Mouse (Mus musculus) megakaryocyte-erythroid progenitor cell, adult 5-6 weeks (primary cell): Measurements from ENCODE around the gene Uox. TPM values are rescaled to one million over a fixed set of nuclear protein-coding genes. Genes with fewer than 3 reads are reported as not detected.

Experiments
- ATAC-seq: replicated peaks from 2 replicates; pipeline ENCODE4 v1.8.0; 2016; ENCODE audit warnings: mild to moderate bottlenecking, inconsistent platforms; ENCODE audit not compliant: severe bottlenecking, poor library complexity, low FRiP score, low TSS enrichment
- total RNA-seq, 2 experiments: library from RNA; stranded (forward) in 1 of 2; stranded (reverse) in 1 of 2; fragments of 200-1000, 215-1000 nt in 1 of 2; fragments of >200 nt in 1 of 2; fragmentation: Nextera tagmentation in 1 of 2; gene quantifications; 2 replicates each; pipeline ENCODE4 v1.2.3; 2014 to 2017

The Uox gene
- total RNA-seq, 2 experiments from 2014 or later, result not detected

DNA sequence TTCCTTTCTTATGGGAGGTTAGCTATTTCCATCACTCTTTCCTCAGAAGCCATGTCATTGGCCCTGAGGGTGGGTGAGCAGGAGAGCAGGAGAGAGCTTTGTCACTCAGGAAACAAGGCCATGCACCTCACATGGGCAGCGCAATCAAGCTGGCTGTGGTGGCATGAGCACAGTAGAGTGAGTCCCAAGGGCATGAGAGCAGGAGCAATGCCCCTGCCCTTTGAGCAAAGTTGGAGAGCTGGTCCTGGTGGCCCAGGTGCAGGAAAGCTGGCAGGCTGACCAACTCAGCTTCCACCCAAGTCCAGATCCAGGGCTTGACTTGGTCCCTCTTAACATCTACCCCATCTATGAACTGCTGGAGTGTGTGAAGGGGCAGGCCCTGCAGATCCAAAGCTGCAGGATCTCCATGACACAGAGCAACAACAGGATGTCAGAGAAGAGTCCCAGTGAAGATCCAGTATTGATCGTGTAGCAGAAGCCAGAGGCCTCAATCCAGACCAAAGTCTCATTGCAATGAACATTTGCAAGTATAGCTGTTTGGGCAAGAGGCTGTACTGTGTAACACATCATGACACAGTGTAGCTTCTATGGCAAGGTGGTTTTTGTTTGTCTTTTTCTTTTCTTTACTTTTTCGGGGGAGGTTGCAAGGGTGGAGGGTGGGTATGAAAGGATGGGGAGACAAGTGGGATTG is 10.0 kb downstream of the Uox start:
- ATAC-seq, result no peak

DNA sequence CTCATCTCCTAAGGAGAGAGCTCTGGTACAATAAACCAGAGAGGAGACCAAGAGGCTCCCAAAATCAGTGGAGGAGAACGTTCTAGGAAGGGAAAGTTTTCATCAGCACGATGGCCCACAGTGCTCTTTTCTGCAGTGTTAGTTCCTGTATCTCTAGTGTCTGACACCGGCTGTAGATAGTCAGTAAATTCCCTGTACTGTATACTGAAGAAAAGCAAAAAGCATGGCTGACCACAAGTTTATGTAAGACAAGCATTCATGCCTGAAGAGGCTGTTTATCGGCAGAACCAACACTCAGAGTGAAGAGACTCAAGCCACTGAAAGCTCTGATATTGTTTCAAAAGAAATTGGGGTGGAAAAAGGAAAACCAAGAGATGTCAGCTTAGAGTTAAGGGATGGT is 13.3 kb downstream of the Uox start:
- ATAC-seq, result peak; percentile 52

DNA sequence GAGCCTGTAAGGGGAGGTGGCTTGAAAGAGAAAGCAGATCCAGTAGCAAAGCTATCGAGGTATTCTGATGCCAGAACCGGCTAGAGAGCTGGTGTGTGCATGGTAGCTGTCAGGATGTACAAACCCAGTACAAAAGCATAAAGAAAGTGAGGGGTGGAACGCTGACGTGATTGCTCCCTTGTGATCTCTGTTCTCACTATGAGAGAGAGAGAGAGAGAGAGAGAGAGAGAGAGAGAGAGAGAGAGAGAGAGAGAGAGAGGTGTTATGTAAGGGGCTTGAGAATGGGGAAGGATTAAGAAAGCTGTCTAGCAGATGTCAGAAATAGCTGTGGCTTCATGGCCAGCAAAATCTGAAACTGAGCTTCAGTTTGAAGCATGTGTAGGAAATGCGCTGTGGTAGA is 13.7 kb downstream of the Uox start:
- peak; percentile 59 for ATAC-seq

DNA sequence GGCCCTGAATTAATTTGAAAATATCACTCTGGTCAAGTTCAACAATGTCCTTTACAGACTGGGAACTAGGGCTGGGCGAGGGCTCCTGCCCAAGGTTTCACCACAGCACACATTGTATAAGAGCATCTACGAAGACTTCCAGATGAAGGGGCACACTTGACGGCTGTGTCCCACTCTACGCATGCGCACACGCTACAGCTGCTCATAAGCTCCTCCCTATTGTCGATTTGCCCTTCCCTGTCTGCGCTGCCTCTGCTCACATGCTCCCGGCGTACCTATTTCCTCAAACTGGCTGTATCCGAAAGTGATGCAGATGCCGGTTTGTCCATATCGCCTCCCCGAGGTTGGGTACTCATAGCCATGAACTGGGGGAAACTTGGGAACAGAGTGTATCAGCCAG is 16.4 kb downstream of the Uox start:
- no peak for ATAC-seq

DNA sequence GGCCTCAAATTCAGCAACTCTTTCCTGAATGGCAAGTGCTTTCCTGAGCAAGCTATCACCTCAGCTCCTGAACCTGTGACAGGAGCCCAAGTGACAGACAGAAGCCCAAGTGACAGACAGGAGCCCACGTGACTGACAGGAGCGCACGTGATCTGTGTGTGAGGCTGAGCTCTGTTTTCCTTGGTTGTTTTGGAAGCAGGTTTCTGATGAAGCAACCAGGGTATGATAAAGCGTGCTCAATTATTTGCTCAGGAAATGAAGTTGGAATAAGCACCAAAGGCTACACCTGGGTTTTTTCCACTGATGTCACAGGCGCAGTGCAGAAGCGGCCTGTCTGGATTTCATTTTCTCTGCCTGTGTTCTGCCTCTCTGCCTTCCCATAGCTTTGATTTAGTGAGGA is 19.3 kb downstream of the Uox start:
- ATAC-seq, result no peak

DNA sequence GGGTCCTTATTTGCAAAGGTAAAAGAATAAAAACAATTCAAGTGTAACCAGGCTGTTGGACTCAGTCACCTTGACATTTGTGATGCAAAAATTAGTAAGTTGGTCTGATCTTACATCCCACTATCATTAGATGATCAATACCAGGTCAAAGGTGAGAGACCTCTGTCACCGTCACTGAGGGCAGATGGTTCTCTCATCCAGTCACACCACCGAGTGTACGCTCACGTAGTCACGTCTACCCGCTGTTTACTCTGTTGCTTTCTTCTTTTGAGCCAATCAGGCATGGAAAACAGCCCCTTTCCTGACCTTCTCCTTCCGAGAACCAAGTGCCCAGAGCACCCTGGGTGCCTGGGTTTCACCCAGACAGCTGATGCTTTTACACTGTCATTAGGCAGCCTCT is 20.9 kb downstream of the Uox start:
- ATAC-seq, result no peak

DNA sequence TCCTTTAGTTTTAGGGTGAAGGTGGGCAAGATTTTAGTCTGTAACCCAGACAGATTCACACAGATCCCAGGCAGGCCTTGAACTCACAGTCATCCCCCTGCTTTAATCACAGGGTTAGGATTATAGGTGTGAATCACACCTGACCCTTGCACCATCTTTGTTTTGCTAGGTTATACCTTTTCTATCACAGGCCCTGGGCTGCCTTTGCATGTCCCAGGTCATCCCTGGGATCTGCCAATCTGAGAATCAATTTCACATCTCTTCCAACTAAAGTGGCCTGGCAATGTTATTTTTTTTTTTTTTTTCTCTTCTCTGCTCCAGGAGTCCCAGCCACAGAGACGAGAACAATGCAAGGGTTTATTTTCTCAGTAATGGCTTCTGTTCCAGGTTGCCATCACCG is 21.4 kb downstream of the Uox start:
- ATAC-seq, result no peak

DNA sequence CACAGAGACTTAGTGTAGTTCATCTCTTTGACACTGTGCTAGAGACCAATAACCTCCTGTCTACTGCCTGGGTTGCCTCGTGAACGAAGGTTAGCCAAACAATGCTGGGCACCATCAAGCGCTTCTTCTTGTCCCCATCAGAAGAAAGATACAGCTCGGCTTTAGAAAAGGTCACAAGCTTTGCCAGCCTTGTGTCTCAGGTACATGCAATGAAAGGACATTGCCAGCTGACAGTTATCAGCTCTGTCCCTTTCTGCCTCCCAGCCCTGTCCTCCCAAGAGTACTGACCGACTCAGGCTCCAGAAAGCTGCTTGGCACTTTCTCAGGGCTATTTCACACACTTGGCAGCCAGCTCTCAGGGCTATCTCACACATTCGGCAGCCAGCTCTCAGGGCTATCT is 25.2 kb downstream of the Uox start:
- ATAC-seq, result no peak

DNA sequence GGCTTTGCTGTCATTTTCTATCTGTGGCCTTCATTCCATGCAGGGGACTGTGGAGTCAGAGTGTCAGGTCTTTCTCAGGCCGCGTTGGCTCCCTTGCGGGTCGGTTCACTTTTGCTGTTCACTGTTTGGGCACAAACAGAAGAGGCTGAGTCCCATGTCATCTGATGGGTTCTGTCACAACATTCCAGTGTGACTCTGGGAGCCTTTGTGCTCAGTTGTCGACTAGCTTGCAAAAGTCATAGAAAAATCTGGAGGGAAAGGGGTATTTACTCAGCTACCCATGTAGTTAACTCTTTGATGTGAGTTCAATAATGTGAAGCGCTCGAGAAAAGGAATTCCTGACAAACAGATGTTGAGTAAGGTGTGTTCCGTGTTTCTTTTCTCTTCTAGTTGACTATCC is 26.2 kb downstream of the Uox start:
- no peak for ATAC-seq

DNA sequence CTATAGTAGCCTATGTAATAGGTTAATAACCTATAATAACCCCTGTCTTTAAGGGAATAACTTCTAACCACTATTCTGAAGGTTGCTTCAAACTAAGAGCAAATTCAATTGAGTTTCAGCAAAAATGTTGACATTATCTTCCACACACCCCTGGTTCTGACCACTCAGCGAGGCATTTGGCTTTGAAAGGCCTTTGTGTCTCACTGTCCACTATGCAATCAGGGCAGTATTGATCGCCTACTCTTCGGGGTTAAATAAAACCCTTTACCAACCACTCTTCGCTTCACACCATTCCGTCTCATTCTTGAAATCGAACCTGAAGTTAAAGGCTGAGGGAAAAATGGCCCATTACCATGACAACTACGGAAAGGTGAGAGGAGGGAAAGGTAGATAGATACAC is 26.6 kb downstream of the Uox start:
- ATAC-seq, result no peak

DNA sequence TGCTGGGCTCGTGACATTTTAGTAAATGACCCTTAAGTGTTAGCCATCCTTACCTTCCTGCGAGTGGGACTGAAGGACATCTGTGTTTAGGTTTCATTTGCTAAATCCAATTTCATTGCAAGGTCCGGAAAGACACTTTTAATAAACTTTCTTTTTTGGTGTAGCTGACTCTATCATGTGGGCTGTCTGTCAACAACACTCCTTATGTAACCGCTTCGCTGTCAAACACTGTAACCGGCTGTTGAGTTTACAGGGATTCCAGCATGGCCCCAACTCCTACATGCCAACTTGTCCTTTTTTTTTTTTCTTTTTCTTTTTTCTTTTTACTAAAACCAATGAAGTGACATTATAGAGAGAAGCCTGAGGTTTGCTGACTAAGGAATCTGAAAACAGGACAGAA is 28.2 kb downstream of the Uox start:
- ATAC-seq, result no peak

DNA sequence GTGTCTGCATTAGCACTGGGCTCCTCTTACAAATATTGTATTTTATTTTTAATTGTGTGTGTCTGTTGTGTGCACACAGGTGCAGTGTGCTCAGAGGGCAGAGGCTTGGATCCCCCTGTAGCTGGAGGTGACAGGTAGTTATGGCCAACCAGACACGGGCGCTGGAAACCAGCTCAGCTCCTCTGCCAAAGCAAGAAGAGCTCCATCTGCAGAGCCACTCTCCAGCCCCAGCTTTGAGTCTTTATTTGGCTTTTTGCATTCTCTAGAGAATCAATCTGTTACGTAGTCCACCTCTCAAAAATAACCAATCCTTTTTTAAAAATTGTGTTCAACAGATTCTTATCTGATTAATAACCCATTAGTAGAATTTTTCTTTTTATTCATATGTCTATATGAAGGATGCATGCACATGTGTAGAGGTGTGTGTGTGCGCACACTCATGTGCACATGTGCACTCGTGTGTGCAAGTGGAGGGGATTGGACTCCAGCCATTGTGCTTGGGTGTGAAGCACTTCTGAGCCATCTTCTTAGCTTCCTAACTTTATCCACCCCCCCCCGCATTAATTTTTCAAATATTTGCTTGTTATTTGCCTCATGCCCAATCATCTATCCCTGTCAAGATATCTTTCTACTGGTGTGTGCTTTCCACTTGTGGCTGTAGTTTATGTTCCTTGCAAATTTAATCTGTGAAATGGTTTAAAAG is 29.1 kb downstream of the Uox start:
- no peak for ATAC-seq

DNA sequence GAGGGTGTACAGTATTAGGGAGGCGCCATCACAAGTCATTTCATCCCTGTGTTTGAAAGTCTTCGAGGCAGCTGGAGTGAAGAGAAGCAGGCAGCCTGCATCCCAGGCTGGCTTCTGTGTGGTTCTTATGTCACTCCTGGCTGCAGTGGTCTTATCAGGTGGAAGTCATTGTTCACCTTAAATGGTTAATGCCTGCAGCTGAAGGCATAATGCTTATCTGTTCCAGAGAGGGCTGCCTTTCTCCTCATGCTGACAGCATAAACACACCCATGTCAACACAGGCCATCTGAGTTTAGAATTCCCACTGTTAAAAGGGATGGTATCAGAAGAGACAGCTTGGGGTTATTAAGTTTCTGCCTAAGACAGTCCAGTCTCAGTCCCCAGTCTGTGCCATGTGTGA is 31.0 kb downstream of the Uox start:
- peak; percentile 93 for ATAC-seq

DNA sequence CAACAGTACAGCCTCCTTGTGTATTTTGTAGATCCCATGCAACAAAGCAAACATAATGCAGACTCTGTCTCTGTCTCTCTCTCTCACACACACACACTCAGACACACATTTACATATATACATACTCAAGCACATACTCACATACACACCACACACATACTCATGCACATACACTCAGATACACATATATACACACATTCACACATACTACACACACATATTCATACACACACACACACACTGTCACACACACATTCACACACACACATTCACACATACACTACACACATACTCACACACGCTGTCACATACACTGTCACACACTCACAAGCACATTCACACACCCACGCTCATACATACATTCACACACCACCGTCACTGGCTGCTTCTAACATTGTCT is 32.3 kb downstream of the Uox start:
- ATAC-seq, result no peak

DNA sequence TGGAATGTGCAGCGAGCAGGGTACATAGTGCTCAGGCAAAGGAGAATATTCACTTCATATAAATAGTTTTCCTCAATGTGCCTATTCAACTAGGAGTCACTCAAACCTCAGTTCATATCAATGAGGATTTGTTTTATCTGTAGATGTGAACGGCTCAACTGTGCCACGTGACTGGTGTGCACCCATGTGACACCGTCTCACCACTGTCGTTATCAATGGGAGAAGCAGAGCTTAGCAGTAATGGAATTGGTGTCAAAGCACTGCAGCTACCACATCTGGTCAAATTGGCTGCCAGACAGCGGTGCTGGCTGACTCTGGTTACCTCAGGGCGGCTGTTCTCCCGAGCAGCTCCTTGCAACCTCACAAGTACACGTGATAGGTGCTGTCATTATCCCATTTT is 34.4 kb downstream of the Uox start:
- ATAC-seq, result no peak

DNA sequence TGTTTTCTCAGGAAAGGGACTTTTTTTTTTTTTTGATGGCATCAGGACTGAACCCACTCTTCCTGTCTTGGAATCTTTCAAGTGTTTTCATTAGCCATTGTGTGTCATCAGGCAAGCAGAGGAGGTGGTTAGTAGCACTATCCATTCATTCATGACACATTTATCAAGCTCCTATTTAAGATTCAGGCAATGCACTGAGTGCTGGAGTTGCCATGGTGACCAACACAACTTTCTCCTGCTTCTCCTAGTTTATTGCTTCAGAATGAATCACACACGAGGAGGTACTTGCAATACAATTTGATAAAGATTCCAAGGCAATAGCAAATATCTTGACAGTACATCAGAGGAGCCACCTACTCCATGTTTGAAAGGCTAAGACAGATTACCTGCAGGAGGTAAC is 37.1 kb downstream of the Uox start:
- ATAC-seq, result no peak

DNA sequence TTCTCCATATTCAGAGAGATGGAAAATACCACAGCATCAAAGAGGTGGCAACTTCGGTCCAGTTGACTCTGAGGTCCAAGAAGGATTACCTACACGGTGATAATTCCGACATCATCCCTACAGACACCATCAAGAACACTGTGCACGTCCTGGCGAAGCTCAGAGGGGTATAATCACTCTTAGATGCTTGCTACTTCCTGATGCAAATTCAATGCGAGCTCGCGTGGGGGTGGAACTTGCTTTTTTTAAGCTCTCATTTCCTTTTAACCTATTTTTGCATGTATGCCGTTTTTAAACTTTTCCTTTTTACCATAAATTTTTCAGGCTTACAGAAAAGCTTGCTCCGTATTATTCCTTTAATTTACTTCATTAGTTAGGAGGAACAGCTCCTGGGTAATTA is 40.1 kb downstream of the Uox start:
- ATAC-seq, result no peak

DNA sequence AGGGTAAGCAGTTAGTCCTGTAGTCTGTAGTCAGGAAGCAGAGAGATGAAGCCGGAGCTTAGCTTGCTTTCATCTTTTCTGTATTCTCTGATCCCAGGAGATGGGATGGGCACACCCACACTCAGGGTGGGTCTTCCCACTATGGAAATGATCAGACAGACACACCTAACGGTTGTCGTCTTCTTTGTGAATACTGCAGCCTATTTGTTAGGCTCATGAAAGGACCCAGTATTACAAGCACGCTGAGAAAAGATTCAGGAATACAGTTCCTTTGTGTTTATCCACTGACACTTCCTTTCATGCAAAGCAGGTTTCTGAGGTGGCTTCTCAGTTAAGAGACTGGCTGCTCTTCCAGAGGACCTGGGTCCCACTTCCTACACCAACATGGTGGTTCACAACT is 41.0 kb downstream of the Uox start:
- ATAC-seq, result no peak

DNA sequence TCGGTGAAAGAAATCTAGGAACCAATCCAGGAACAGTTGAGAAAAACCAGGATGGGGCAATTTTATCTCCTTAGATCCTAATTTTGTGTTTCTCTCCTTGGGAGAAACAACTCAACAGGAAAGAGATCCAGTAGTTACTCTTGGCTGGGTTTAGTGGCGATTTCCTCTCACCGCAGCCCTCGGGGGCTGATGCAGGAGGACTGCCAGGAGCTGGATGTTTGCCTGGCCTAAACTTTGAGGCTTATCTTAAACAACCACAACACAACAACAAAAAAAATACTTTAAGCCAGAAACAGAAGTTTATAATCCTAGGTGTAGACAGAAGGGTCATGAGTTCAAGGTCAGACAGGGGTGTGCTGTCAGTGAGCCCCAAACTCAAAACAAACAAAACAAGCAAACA is 41.6 kb downstream of the Uox start:
- ATAC-seq, result no peak; the same call in 1 of the 2 replicates

DNA sequence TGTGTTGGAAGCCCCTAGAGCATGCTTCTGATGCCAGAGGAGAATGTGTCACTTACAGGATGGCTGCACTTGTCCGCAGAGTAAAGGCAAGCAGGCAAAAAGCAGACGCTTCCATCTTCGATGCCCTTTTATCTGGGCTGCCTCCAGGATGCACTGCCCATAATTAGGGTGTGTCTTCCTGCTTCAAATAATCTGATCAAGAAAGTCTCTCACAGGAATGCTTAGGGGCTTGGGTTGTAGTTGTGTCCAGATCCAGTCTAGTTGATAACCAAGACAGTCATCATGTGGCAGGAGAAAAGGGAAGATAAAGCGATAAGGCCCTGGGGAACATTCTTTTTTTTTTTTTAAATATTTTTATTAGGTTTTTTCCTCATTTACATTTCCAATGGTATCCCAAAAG is 45.3 kb downstream of the Uox start, which contains the start of gene Dnase2b:
Gene Dnase2b, minus strand, starts transcription at position 101 of the 400 bp plus-strand sequence.
- ATAC-seq, result 0 out of 2 replicates have a peak, but pooled peaks have one; percentile 28

DNA sequence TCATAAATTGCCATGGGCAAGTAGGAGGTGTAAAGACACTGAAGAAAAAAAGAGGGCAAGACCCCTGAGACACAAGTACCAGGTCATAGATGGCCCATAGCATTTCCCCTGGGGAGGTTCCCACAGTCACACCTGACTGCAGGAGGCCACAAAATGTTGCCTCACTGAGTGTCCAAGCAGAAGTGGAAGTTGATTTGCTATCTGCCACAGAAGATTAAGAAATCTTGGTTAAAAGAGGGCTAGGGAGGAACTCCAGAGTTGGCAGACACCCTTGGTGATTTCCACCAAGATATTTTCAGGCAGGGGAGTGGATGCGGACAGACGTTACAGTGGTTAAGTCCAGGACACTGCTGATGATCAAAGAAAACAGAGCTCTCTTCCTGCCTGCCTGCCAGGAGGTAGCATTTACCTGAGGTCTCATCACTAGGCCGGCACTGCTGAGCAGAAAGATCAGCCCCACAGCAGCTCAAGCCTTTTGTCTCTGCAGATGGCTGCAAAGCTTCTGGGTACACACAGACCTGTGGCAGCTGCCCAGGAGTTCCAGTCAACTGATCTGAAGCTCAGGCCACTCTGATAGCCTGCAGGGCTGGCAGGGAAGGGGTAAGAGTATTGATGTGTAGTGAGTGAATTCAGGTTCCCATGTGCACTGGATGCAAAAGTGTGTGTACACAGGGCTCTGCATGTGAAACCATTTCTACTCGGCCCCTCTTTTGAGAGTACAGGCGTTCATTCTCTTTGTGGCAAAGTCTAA is 46.5 kb downstream of the Uox start:
- ATAC-seq, result 0 out of 2 replicates have a peak, but pooled peaks have one; percentile 13
